Mouse (Mus musculus): ENCODE data around the gene Pafah1b3.

GRCm38 (mm10) chr7:25279861-25280791 is 17.7 kb downstream of the Pafah1b3 start:
- TF ChIP-seq UBTF (IDR thresholded peaks at IDR 0.05; ENCODE audit: borderline replicate concordance, insufficient read depth, low read depth, low read length) = no peak
- peak; percentile 47 to 63; a peak in 2 of 4 replicates for TF ChIP-seq POLR2A (IDR thresholded peaks at IDR 0.05; ENCODE audit: control insufficient read depth in 1 of 2, insufficient read depth in 1 of 2, low read depth in 1 of 2, low read length in 2 of 2, poor library complexity in 1 of 2)
- TF ChIP-seq CTCF (IDR thresholded peaks at IDR 0.05 in 2 of 3, conservative IDR thresholded peaks at IDR 0.05 in 1 of 3; ENCODE audit: control insufficient read depth in 1 of 3, insufficient read depth in 1 of 3, low read depth in 2 of 3, low read length in 3 of 3, poor library complexity in 1 of 3, severe bottlenecking in 1 of 3) = no peak
- no peak for TF ChIP-seq POLR2AphosphoS2 (IDR thresholded peaks at IDR 0.05; ENCODE audit: low read length)
- peak; percentile 73 for TF ChIP-seq MAX (IDR thresholded peaks at IDR 0.05; ENCODE audit: low read length)
- no peak for TF ChIP-seq GABPA (IDR thresholded peaks at IDR 0.05; ENCODE audit: low read depth, low read length)
- no peak for TF ChIP-seq MAFK (IDR thresholded peaks at IDR 0.05; ENCODE audit: borderline replicate concordance, low read depth, low read length)
- no peak for TF ChIP-seq RAD21 (IDR thresholded peaks at IDR 0.05; ENCODE audit: low read depth, low read length)
- TF ChIP-seq POLR2AphosphoS5 (IDR thresholded peaks at IDR 0.05; ENCODE audit: borderline replicate concordance, low read depth, low read length) = no peak
- TF ChIP-seq TAL1 (IDR thresholded peaks at IDR 0.05; ENCODE audit: low read length) = peak; percentile 41
